Mouse (Mus musculus) kidney, adult 2 months (tissue): ENCODE data around the gene Hnrnpa2b1.

Experiments
- CTCF ChIP-seq: fragments of 200-500 bp; conservative IDR thresholded peaks from 2 replicates; pipeline ENCODE4 v1.5.1; 2011; ENCODE audit warnings: low read depth, mild to moderate bottlenecking, control low read depth, low read length, moderate library complexity, mixed read lengths; ENCODE audit not compliant: insufficient read depth, insufficient read length
- POLR2A ChIP-seq: fragments of 200-500 bp; IDR thresholded peaks from one replicate; pipeline ENCODE4 v1.6.1; 2011; ENCODE audit warnings: low read depth, low read length, control low read depth

DNA sequence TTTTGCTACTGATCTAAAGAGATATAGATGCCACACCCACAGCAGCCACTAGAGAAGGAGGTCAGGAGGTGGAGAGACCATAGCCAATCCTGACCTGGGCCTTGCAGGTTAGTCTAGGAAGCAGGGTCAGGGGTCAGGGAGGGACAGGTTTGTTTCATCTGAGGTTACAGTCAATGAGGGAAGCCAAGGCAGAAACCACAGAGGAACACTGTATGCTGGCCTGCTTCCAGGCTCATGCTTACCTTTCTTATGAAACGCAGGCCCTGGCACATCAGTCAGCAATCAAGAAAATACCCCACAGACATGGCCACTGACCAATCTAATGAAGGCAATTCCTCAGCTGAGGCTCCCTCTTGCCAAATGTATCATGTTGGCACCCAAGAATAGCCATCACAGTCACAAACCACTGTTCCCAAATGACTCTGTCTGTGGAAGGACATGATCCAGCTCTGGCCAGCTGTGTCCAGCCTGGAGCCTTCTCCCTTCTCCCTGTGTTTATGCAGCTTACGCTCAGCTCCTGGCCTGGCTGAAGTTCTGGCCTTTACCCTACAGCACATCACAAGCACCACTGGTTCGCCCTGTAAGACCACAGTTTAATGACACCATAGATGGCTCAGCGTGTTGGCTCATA lies 52.3 kb downstream of the Hnrnpa2b1 start:
- TF ChIP-seq POLR2A (no peak), CTCF (no peak)
